Mouse (Mus musculus) adrenal gland, adult (tissue): ENCODE results near the gene Sh3pxd2a.

Experiments
- DNase-seq, 2 experiments: peaks; one replicate each; pipeline ENCODE4 v3.0.0; 2022 to 2023; ENCODE audit warnings: low spot score in 1 of 2; ENCODE audit not compliant: inconsistent age in 2 of 2

The Sh3pxd2a gene

GRCm38 (mm10) chr19:47464304-47465241 lies at the start of gene Sh3pxd2a:
Sh3pxd2a (minus strand) TSS chr19:47464401.
- DNase-seq, result peak in 1 of 2 experiments; percentile 72

GRCm38 (mm10) chr19:47513618-47513897 lies 49.4 kb upstream of the Sh3pxd2a start:
- DNase-seq, result no peak

GRCm38 (mm10) chr19:47512794-47513617 lies 48.8 kb upstream of the Sh3pxd2a start:
- DNase-seq, result no peak

- DNase-seq, result peak in 1 of 2 experiments; percentile 56
Measured at GRCm38 (mm10) chr19:47511958-47512357, 47.8 kb upstream of the Sh3pxd2a start.

- DNase-seq, result no peak
Measured at GRCm38 (mm10) chr19:47511294-47511675, 47.1 kb upstream of the Sh3pxd2a start.

GRCm38 (mm10) chr19:47510473-47511293 lies 46.5 kb upstream of the Sh3pxd2a start:
- DNase-seq, result peak; percentile 39 to 63

GRCm38 (mm10) chr19:47510135-47510472 lies 45.9 kb upstream of the Sh3pxd2a start:
- DNase-seq, result no peak

- peak in 1 of 2 experiments; percentile 43 for DNase-seq
Measured at GRCm38 (mm10) chr19:47508771-47509281, 44.6 kb upstream of the Sh3pxd2a start.

GRCm38 (mm10) chr19:47508191-47508590 lies 44.0 kb upstream of the Sh3pxd2a start:
- DNase-seq, result no peak

- peak; percentile 59 to 86 for DNase-seq
Measured at GRCm38 (mm10) chr19:47507128-47508121, 43.2 kb upstream of the Sh3pxd2a start.

GRCm38 (mm10) chr19:47503625-47504024 lies 39.4 kb upstream of the Sh3pxd2a start:
- peak in 1 of 2 experiments; percentile 55 for DNase-seq

GRCm38 (mm10) chr19:47502563-47502962 lies 38.4 kb upstream of the Sh3pxd2a start:
- DNase-seq, result peak in 1 of 2 experiments; percentile 66

GRCm38 (mm10) chr19:47500389-47501011 lies 36.3 kb upstream of the Sh3pxd2a start:
- no peak for DNase-seq

GRCm38 (mm10) chr19:47499841-47500240 lies 35.6 kb upstream of the Sh3pxd2a start:
- DNase-seq, result no peak

GRCm38 (mm10) chr19:47498942-47499341 lies 34.7 kb upstream of the Sh3pxd2a start:
- no peak for DNase-seq

GRCm38 (mm10) chr19:47497736-47498135 lies 33.5 kb upstream of the Sh3pxd2a start:
- DNase-seq, result no peak

- no peak for DNase-seq
Measured at GRCm38 (mm10) chr19:47497313-47497712, 33.1 kb upstream of the Sh3pxd2a start.

GRCm38 (mm10) chr19:47493017-47493997 lies 29.1 kb upstream of the Sh3pxd2a start:
- DNase-seq, result no peak
